Mouse (Mus musculus): Measurements from ENCODE around the gene Rapgef4. TPM values are rescaled to one million over a fixed set of nuclear protein-coding genes. Genes with fewer than 3 reads are reported as not detected.

Rapgef4 gene
- polyA plus RNA-seq, 1 experiment from 2014 or later, result 4.4 TPM

GRCm38 (mm10) chr2:72294994-72295393 lies 314.0 kb downstream of the Rapgef4 start:
- H3K4me2 ChIP-seq (replicated peaks; ENCODE audit: low read depth, low read length), result no peak overlapping the region
- 90% methylated on average over 6 of the region's 6 CpGs for WGBS
- no peak overlapping the region for H3K27ac ChIP-seq (ENCODE audit: low read length)
- no peak overlapping the region for H3K9ac ChIP-seq (replicated peaks; ENCODE audit: low read depth, low read length)
- peaks cover under 1% of the 10 kb centered on the region; the same call in 1 of the 2 replicates for H3K36me3 ChIP-seq (ENCODE audit: control insufficient read depth, insufficient read depth, low read length)
- H3K4me3 ChIP-seq (ENCODE audit: low read depth, low read length), result no peak overlapping the region
- H3K27me3 ChIP-seq (ENCODE audit: control insufficient read depth, insufficient read depth, low read length), result no peaks in the 10 kb centered on the region
- no peak for ATAC-seq (ENCODE audit: insufficient number of reproducible peaks, insufficient read depth, low FRiP score, low read depth)
- no peaks in the 10 kb centered on the region for H3K9me3 ChIP-seq (ENCODE audit: control insufficient read depth, low read depth, low read length)
- H3K4me1 ChIP-seq (ENCODE audit: control insufficient read depth, insufficient read depth, low read length), result peaks cover 6% of the 10 kb centered on the region

GRCm38 (mm10) chr2:72296984-72297715 lies 316.1 kb downstream of the Rapgef4 start:
- Histone ChIP-seq H3K9me3 (ENCODE audit: control insufficient read depth, low read depth, low read length) (no peaks in the 10 kb centered on the region), H3K4me1 (ENCODE audit: control insufficient read depth, insufficient read depth, low read length) (peaks cover 6% of the 10 kb centered on the region), H3K27me3 (ENCODE audit: control insufficient read depth, insufficient read depth, low read length) (no peaks in the 10 kb centered on the region), H3K4me3 (ENCODE audit: low read depth, low read length) (no peak overlapping the region), H3K27ac (ENCODE audit: low read length) (no peak overlapping the region), H3K9ac (replicated peaks; ENCODE audit: low read depth, low read length) (0 out of 2 replicates have a peak overlapping the region, but pooled peaks have one; percentile 15), H3K36me3 (ENCODE audit: control insufficient read depth, insufficient read depth, low read length) (peaks cover 4% of the 10 kb centered on the region; the same call in 1 of the 2 replicates), H3K4me2 (replicated peaks; ENCODE audit: low read depth, low read length) (no peak overlapping the region)
- 81% methylated on average over 10 of the region's 10 CpGs for WGBS
- no peak for ATAC-seq (ENCODE audit: insufficient number of reproducible peaks, insufficient read depth, low FRiP score, low read depth)

GRCm38 (mm10) chr2:72297716-72298082 lies 316.7 kb downstream of the Rapgef4 start:
- Histone ChIP-seq H3K9me3 (ENCODE audit: control insufficient read depth, low read depth, low read length) (no peaks in the 10 kb centered on the region), H3K36me3 (ENCODE audit: control insufficient read depth, insufficient read depth, low read length) (peaks cover 4% of the 10 kb centered on the region; the same call in 1 of the 2 replicates), H3K27me3 (ENCODE audit: control insufficient read depth, insufficient read depth, low read length) (no peaks in the 10 kb centered on the region), H3K27ac (ENCODE audit: low read length) (peak overlapping the region; percentile 49; the same call in 1 of the 2 replicates), H3K4me3 (ENCODE audit: low read depth, low read length) (no peak overlapping the region), H3K4me2 (replicated peaks; ENCODE audit: low read depth, low read length) (no peak overlapping the region), H3K9ac (replicated peaks; ENCODE audit: low read depth, low read length) (0 out of 2 replicates have a peak overlapping the region, but pooled peaks have one; percentile 15), H3K4me1 (ENCODE audit: control insufficient read depth, insufficient read depth, low read length) (peaks cover 6% of the 10 kb centered on the region)
- 48% methylated on average over 10 of the region's 10 CpGs for WGBS
- no peak for ATAC-seq (ENCODE audit: insufficient number of reproducible peaks, insufficient read depth, low FRiP score, low read depth)

- H3K36me3 ChIP-seq (ENCODE audit: control insufficient read depth, insufficient read depth, low read length), result peaks cover 4% of the 10 kb centered on the region; the same call in 1 of the 2 replicates
- no peak overlapping the region; the same call in 1 of the 2 replicates for H3K27ac ChIP-seq (ENCODE audit: low read length)
- H3K9me3 ChIP-seq (ENCODE audit: control insufficient read depth, low read depth, low read length), result no peaks in the 10 kb centered on the region
- no peak overlapping the region for H3K4me2 ChIP-seq (replicated peaks; ENCODE audit: low read depth, low read length)
- no peak overlapping the region for H3K9ac ChIP-seq (replicated peaks; ENCODE audit: low read depth, low read length)
- no peaks in the 10 kb centered on the region for H3K27me3 ChIP-seq (ENCODE audit: control insufficient read depth, insufficient read depth, low read length)
- no peak for ATAC-seq (ENCODE audit: insufficient number of reproducible peaks, insufficient read depth, low FRiP score, low read depth)
- H3K4me3 ChIP-seq (ENCODE audit: low read depth, low read length), result no peak overlapping the region
- peaks cover 6% of the 10 kb centered on the region for H3K4me1 ChIP-seq (ENCODE audit: control insufficient read depth, insufficient read depth, low read length)
- WGBS, result 64% methylated on average over 4 of the region's 4 CpGs
These were observed 317.4 kb downstream of the Rapgef4 start for GRCm38 (mm10) chr2:72298406-72298805.

- no peaks in the 10 kb centered on the region for H3K27me3 ChIP-seq (ENCODE audit: control insufficient read depth, insufficient read depth, low read length)
- peaks cover 9% of the 10 kb centered on the region; the same call in 1 of the 2 replicates for H3K36me3 ChIP-seq (ENCODE audit: control insufficient read depth, insufficient read depth, low read length)
- H3K4me1 ChIP-seq (ENCODE audit: control insufficient read depth, insufficient read depth, low read length), result peaks cover 6% of the 10 kb centered on the region
- H3K9me3 ChIP-seq (ENCODE audit: control insufficient read depth, low read depth, low read length), result no peaks in the 10 kb centered on the region
- H3K4me3 ChIP-seq (ENCODE audit: low read depth, low read length), result no peak overlapping the region
- no peak for ATAC-seq (ENCODE audit: insufficient number of reproducible peaks, insufficient read depth, low FRiP score, low read depth)
- H3K9ac ChIP-seq (replicated peaks; ENCODE audit: low read depth, low read length), result no peak overlapping the region
- WGBS, result 76% methylated on average over 9 of the region's 9 CpGs
- no peak overlapping the region for H3K4me2 ChIP-seq (replicated peaks; ENCODE audit: low read depth, low read length)
- no peak overlapping the region for H3K27ac ChIP-seq (ENCODE audit: low read length)
These were observed 320.3 kb downstream of the Rapgef4 start for GRCm38 (mm10) chr2:72301194-72301916.

GRCm38 (mm10) chr2:72305738-72306137 lies 324.7 kb downstream of the Rapgef4 start:
- WGBS, result 82% methylated on average over 7 of the region's 7 CpGs
- no peaks in the 10 kb centered on the region for H3K27me3 ChIP-seq (ENCODE audit: control insufficient read depth, insufficient read depth, low read length)
- H3K4me1 ChIP-seq (ENCODE audit: control insufficient read depth, insufficient read depth, low read length), result no peaks in the 10 kb centered on the region
- H3K36me3 ChIP-seq (ENCODE audit: control insufficient read depth, insufficient read depth, low read length), result peaks cover 4% of the 10 kb centered on the region; the same call in 1 of the 2 replicates
- H3K9me3 ChIP-seq (ENCODE audit: control insufficient read depth, low read depth, low read length), result no peaks in the 10 kb centered on the region
- H3K9ac ChIP-seq (replicated peaks; ENCODE audit: low read depth, low read length), result no peak overlapping the region
- H3K4me3 ChIP-seq (ENCODE audit: low read depth, low read length), result no peak overlapping the region
- no peak for ATAC-seq (ENCODE audit: insufficient number of reproducible peaks, insufficient read depth, low FRiP score, low read depth)
- no peak overlapping the region for H3K27ac ChIP-seq (ENCODE audit: low read length)
- H3K4me2 ChIP-seq (replicated peaks; ENCODE audit: low read depth, low read length), result no peak overlapping the region

Other genes with a start within 250 kb of the Rapgef4 start
- gene Itga6, start 235.6 kb upstream of the Rapgef4 start, polyA plus RNA-seq (2014; fragmentation: Nextera tagmentation; extraction: Ambion mirVana), result 65.5 and 77.0 TPM in 2 replicates
- 71.6 and 83.3 TPM in 2 replicates for gene Pdk1, start 108.0 kb upstream of the Rapgef4 start, polyA plus RNA-seq (2014; fragmentation: Nextera tagmentation; extraction: Ambion mirVana)